Mouse (Mus musculus): ENCODE measurements around the gene Mpp3. TPM values are rescaled to one million over a fixed set of nuclear protein-coding genes. Genes with fewer than 3 reads are reported as not detected.

The Mpp3 gene
- polyA plus RNA-seq, 1 experiment from 2014 or later: 36.2 TPM

GRCm38 (mm10) chr11:101968791-101969190 is 59.5 kb downstream of the Mpp3 start:
- Histone ChIP-seq H3K27me3 (peaks cover 43% of the 10 kb centered on the region), H3K4me3 (no peak overlapping the region), H3K4me1 (peaks cover 34% of the 10 kb centered on the region), H3K36me3 (no peaks in the 10 kb centered on the region), H3K27ac (no peak overlapping the region), H3K4me2 (replicated peaks) (no peak overlapping the region), H3K9me3 (replicated peaks) (no peaks in the 10 kb centered on the region), H3K9ac (no peak overlapping the region)
- under 1% methylated on average over 5 of the region's 5 CpGs for WGBS
- ATAC-seq (ENCODE audit: low FRiP score): peak; percentile 65

DNA sequence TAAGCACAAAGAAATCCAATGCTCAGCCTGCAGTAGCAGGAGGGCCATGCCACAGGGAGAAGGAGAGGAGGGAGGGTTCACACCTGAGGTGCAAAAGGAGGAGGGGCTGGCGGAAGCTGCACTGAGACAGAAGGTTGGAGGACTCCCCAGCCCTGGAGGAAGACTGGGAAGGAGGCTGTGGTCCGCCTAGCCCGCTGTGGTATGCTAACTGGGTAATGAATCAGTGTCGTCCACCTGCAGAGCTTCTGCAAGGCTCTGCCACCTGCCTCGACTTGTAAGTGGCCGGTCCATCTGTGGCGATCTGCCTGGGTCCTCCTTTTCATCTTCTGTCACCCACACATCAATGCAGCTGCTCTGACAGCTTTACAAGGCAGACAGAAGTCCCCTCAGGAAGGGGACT is 60.0 kb downstream of the Mpp3 start:
- WGBS: 3% methylated on average over 7 of the region's 7 CpGs
- H3K4me3 ChIP-seq: no peak overlapping the region
- no peak overlapping the region for H3K27ac ChIP-seq
- H3K4me1 ChIP-seq: peaks cover 38% of the 10 kb centered on the region
- ATAC-seq (ENCODE audit: low FRiP score): 0 out of 2 replicates have a peak, but pooled peaks have one; percentile 5
- H3K36me3 ChIP-seq: no peaks in the 10 kb centered on the region
- no peak overlapping the region for H3K9ac ChIP-seq
- no peaks in the 10 kb centered on the region for H3K9me3 ChIP-seq (replicated peaks)
- peaks cover 48% of the 10 kb centered on the region for H3K27me3 ChIP-seq
- no peak overlapping the region for H3K4me2 ChIP-seq (replicated peaks)

- Histone ChIP-seq H3K4me2 (replicated peaks) (no peak within 1 kb of the TSS), H3K4me3 (no peak within 1 kb of the TSS), H3K9ac (no peak within 1 kb of the TSS), H3K27ac (no peak within 1 kb of the TSS), H3K27me3 (peaks cover 60% of the 10 kb centered on the region), H3K36me3 (no peaks in the 10 kb centered on the region), H3K9me3 (replicated peaks) (no peaks in the 10 kb centered on the region), H3K4me1 (peaks cover 46% of the 10 kb centered on the region)
- WGBS: 15% methylated on average over 10 of the region's 10 CpGs
- no peak for ATAC-seq (ENCODE audit: low FRiP score)
Measured at GRCm38 (mm10) chr11:101966965-101967614, 61.2 kb downstream of the Mpp3 start, which contains the start of gene Sost. Gene Sost, minus strand, starts transcription at chr11:101967015.

- H3K4me3 ChIP-seq: no peak overlapping the region
- no peak overlapping the region for H3K4me2 ChIP-seq (replicated peaks)
- no peaks in the 10 kb centered on the region for H3K36me3 ChIP-seq
- no peaks in the 10 kb centered on the region for H3K9me3 ChIP-seq (replicated peaks)
- H3K9ac ChIP-seq: no peak overlapping the region
- WGBS: 5% methylated on average over 1 of the region's 2 CpGs
- H3K27ac ChIP-seq: no peak overlapping the region
- H3K27me3 ChIP-seq: peaks cover 74% of the 10 kb centered on the region
- ATAC-seq (ENCODE audit: low FRiP score): no peak
- peaks cover 46% of the 10 kb centered on the region for H3K4me1 ChIP-seq
Measured at GRCm38 (mm10) chr11:101965553-101965952, 62.7 kb downstream of the Mpp3 start.

DNA sequence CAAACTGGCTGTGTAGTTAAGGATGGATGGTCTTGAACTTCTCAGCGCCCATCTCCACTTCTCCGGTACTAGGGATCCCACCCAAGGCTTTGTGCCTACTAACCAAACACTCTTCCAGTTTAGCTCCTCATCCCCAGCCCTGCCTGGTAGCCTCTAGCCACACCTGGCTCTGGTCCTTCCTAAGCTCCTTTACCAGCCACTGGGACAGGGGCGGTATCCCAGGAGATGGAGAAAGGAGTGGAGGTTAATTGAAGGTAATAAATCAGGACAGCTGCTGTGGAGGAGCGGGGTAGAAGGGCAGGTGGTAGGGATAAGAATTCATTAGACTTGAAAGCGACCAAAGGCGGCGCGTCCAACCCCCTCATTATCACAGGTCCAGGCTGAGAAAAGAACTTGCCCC is 63.6 kb downstream of the Mpp3 start:
- Histone ChIP-seq H3K4me2 (replicated peaks) (no peak overlapping the region), H3K9me3 (replicated peaks) (no peaks in the 10 kb centered on the region), H3K27me3 (peaks cover 82% of the 10 kb centered on the region), H3K4me3 (no peak overlapping the region), H3K36me3 (no peaks in the 10 kb centered on the region), H3K9ac (no peak overlapping the region), H3K27ac (no peak overlapping the region), H3K4me1 (peaks cover 46% of the 10 kb centered on the region)
- 2% methylated on average over 8 of the region's 8 CpGs for WGBS
- no peak for ATAC-seq (ENCODE audit: low FRiP score)

DNA sequence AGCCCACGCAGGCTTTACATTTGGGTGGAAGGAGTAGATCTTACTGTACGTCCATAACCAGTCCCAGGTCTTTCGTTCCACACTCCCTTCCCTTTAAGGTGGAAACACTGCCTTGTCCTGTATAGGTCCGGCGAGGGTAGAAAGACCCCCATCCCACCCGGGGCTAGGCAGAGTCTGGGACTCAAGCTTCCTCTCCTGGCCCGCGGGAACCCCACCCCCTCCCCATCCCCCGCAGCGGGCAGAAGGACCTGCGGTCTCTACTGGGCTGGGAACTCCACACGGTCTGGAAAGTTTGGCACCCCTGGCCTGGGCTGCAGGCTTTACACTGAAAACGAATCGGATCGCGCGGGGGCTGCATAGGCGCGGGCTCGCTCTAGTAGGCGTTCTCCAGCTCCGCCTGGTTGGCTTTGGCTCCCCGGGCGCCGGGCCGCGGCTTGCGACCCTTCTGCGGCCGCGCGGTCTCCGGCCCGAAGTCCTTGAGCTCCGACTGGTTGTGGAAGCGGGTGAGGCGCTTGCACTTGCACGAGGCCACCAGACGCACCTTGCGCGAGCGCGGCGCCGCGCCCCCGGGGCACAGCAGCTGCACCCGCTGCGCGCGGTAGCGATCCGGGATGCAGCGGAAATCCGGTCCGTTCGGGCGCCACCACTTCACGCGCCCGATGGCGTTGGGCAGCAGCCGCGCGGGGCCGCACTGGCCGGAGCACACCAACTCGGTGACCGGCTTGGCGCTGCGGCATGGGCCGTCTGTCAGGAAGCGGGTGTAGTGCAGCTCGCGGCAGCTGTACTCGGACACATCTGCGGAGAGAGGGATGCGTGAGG is 64.6 kb downstream of the Mpp3 start:
- Histone ChIP-seq H3K4me3 (peak overlapping the region; percentile 55), H3K9me3 (replicated peaks) (no peaks in the 10 kb centered on the region), H3K4me1 (peaks cover 45% of the 10 kb centered on the region), H3K27ac (no peak overlapping the region), H3K4me2 (replicated peaks) (peak overlapping the region; percentile 96), H3K9ac (peak overlapping the region; percentile 63), H3K36me3 (no peaks in the 10 kb centered on the region), H3K27me3 (peaks cover 83% of the 10 kb centered on the region)
- ATAC-seq (ENCODE audit: low FRiP score): peak; percentile 64
- under 1% methylated on average over 78 of the region's 78 CpGs for WGBS

- no peaks in the 10 kb centered on the region for H3K9me3 ChIP-seq (replicated peaks)
- peaks cover 85% of the 10 kb centered on the region for H3K27me3 ChIP-seq
- H3K4me3 ChIP-seq: peak overlapping the region; percentile 55
- peaks cover 39% of the 10 kb centered on the region for H3K4me1 ChIP-seq
- H3K27ac ChIP-seq: no peak overlapping the region
- no peaks in the 10 kb centered on the region for H3K36me3 ChIP-seq
- H3K4me2 ChIP-seq (replicated peaks): peak overlapping the region; percentile 96
- WGBS: 2% methylated on average over 11 of the region's 11 CpGs
- no peak for ATAC-seq (ENCODE audit: low FRiP score)
- no peak overlapping the region for H3K9ac ChIP-seq
Measured at GRCm38 (mm10) chr11:101963043-101963442, 65.2 kb downstream of the Mpp3 start.

DNA sequence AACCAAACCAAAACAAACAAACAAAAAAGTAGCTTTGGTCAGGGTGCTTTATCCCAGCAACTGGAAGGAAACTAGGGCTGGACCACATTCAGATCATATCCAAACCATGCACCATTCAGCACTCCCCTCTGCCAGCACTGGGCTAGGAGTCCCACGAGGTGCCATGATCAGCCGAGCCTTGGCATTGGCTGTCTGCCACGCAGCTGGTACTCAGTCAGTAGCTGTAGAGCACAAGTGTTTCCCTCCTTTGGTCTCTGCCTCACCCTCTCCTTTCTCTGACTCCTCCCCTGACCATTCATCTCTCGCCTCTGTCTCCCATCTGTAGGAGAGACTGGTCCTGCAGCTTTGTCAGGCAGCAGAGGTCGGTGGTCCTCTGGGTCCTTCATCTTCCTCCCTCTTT is 70.8 kb downstream of the Mpp3 start:
- Histone ChIP-seq H3K9me3 (replicated peaks) (no peaks in the 10 kb centered on the region), H3K27ac (no peak overlapping the region), H3K4me3 (no peak overlapping the region), H3K4me1 (peaks cover 10% of the 10 kb centered on the region), H3K4me2 (replicated peaks) (no peak overlapping the region), H3K36me3 (no peaks in the 10 kb centered on the region), H3K9ac (no peak overlapping the region), H3K27me3 (peaks cover 37% of the 10 kb centered on the region)
- 64% methylated on average over 5 of the region's 5 CpGs for WGBS
- ATAC-seq (ENCODE audit: low FRiP score): no peak

DNA sequence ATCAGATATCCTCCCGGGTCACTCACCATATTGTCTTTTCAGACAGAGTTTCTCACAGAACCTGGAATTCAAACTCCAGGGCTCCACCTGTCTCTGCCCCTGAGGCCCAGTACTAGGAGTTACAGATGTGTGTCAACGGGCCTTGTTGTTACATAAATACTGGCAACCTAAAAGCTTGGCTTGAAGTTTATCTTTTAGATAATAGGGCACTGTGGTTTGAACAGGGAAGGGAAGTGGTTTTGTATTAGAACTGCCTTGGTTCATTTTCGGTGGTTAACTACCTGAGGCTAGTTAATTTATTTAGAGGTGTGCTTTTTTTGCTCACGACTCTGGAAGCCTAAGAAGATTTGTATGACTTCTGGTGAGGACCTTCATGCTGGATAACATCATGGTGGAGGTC is 74.8 kb downstream of the Mpp3 start:
- WGBS: 71% methylated on average over 4 of the region's 4 CpGs
- peaks cover 36% of the 10 kb centered on the region for H3K27me3 ChIP-seq
- no peak overlapping the region for H3K27ac ChIP-seq
- H3K36me3 ChIP-seq: no peaks in the 10 kb centered on the region
- H3K9ac ChIP-seq: no peak overlapping the region
- no peak overlapping the region for H3K4me3 ChIP-seq
- H3K4me2 ChIP-seq (replicated peaks): no peak overlapping the region
- no peak for ATAC-seq (ENCODE audit: low FRiP score)
- peaks cover 16% of the 10 kb centered on the region for H3K4me1 ChIP-seq
- no peaks in the 10 kb centered on the region for H3K9me3 ChIP-seq (replicated peaks)

- no peaks in the 10 kb centered on the region for H3K9me3 ChIP-seq (replicated peaks)
- peaks cover 34% of the 10 kb centered on the region for H3K27me3 ChIP-seq
- WGBS: 22% methylated on average over 24 of the region's 24 CpGs
- H3K27ac ChIP-seq: no peak overlapping the region
- H3K36me3 ChIP-seq: no peaks in the 10 kb centered on the region
- peak overlapping the region; percentile 30 for H3K4me2 ChIP-seq (replicated peaks)
- no peak overlapping the region for H3K4me3 ChIP-seq
- H3K4me1 ChIP-seq: peaks cover 16% of the 10 kb centered on the region
- no peak for ATAC-seq (ENCODE audit: low FRiP score)
- no peak overlapping the region for H3K9ac ChIP-seq
Measured at GRCm38 (mm10) chr11:101952541-101953341, 75.5 kb downstream of the Mpp3 start.

GRCm38 (mm10) chr11:101950021-101950420 is 78.2 kb downstream of the Mpp3 start:
- 92% methylated on average over 5 of the region's 5 CpGs for WGBS

More at GRCm38 (mm10) chr11:101950021-101950420, 78.2 kb downstream of the Mpp3 start:
- Histone ChIP-seq H3K27me3 (peaks cover 34% of the 10 kb centered on the region), H3K36me3 (no peaks in the 10 kb centered on the region), H3K4me3 (no peak overlapping the region), H3K9me3 (replicated peaks) (no peaks in the 10 kb centered on the region), H3K9ac (no peak overlapping the region), H3K4me1 (peaks cover 21% of the 10 kb centered on the region), H3K4me2 (replicated peaks) (no peak overlapping the region), H3K27ac (no peak overlapping the region)
- ATAC-seq (ENCODE audit: low FRiP score): no peak
